Mouse (Mus musculus) small intestine, adult 2 months (tissue): ENCODE measurements at regions not wholly inside any gene's neighbourhood (a gene's known extent, or its start where the extent isn't known, plus 50 kb on each side); places are given as distances from the start of the nearest gene placed in this dataset.

ENCODE experiments used
- H3K27ac ChIP-seq: fragments of 200-500 bp; 2 replicates; pipeline ENCODE4 v1.5.1; 2012; ENCODE audit warnings: low read depth, low read length, control low read depth, inconsistent platforms; ENCODE audit not compliant: insufficient read depth
- H3K27me3 ChIP-seq: fragments of 200-500 bp; 2 replicates; pipeline ENCODE4 v1.6.1; 2012; ENCODE audit warnings: mild to moderate bottlenecking, moderate library complexity, low read length, inconsistent platforms; ENCODE audit not compliant: control insufficient read depth, insufficient read depth
- H3K36me3 ChIP-seq: fragments of 200-500 bp; 2 replicates; pipeline ENCODE4 v1.6.1; 2012; ENCODE audit warnings: mild to moderate bottlenecking, low read length, control low read depth, inconsistent platforms; ENCODE audit not compliant: control insufficient read depth, insufficient read depth
- H3K4me1 ChIP-seq: fragments of 200-500 bp; 2 replicates; pipeline ENCODE4 v1.6.1; 2012; ENCODE audit warnings: low read length, inconsistent platforms, mixed read lengths; ENCODE audit not compliant: control insufficient read depth, insufficient read depth, insufficient read length
- H3K4me3 ChIP-seq: fragments of 200-500 bp; 2 replicates; pipeline ENCODE4 v1.5.1; 2012; ENCODE audit warnings: low read depth, mild to moderate bottlenecking, control low read depth, inconsistent platforms, low read length, moderate library complexity
- CTCF ChIP-seq: fragments of 200-500 bp; IDR thresholded peaks from 2 replicates; pipeline ENCODE4 v1.5.1; 2012; ENCODE audit warnings: low read depth, mild to moderate bottlenecking, control low read depth, inconsistent platforms, low read length, moderate library complexity, mixed read lengths; ENCODE audit not compliant: insufficient replicate concordance, insufficient read length; ENCODE audit errors: extremely low read depth
- POLR2A ChIP-seq: fragments of 200-500 bp; IDR thresholded peaks from 2 replicates; pipeline ENCODE4 v1.6.1; 2012; ENCODE audit warnings: low read depth, mild to moderate bottlenecking, control low read depth, inconsistent platforms, low read length, moderate library complexity
- WGBS: fragments of 180-500 bp; shearing (Covaris S2); methylation state at CpG from one replicate; pipeline ENCODE4 v1.1.7; 2018; 5-methylcytosine and 5-hydroxymethylcytosine counted together

DNA sequence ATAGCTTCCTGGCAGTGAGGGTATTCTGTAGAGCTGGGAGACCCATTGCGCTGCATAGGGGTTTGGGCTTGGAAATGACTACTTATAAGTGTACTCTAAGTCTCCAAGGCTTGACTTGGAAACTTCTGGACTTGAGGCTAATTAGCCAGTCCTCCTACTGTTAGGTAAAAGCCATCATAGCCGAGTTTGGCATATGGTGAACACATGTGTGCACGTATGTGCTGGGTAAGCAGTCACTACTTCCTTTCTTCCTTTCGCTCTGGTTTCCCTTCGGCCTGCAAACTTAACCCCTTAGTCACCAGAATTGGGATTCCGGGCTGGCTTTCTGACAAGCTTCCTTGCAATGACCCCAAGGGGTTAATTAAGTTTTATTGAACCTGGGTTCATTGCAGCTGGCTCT is 98.9 kb downstream of the Cbln1 start:
- Histone ChIP-seq H3K27ac (no peak overlapping the region), H3K4me1 (no peaks in the 10 kb centered on the region), H3K27me3 (no peaks in the 10 kb centered on the region), H3K4me3 (no peak overlapping the region), H3K36me3 (no peaks in the 10 kb centered on the region)
- no peak for TF ChIP-seq POLR2A
- no peak for TF ChIP-seq CTCF
- 20% methylated on average over 6 of the region's 6 CpGs for WGBS

DNA sequence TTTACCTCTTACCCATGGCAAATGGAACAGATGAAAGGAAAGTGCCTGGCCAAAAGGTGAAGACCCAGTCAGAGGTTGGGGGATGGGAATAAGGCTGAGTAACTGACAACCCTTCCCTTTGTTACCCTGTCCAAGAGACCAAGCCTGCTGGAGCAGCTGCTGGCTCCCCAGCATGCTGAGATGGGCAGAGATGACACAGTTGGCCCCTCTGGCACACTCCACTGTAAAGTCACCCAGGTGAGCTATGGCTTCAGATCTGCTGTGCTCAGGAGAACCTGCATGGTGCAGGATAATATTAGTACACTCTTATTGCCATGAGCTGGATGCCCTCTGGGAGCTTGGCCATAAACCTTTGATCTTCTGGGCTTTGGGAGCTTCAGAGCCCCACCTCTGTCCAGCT is 100.3 kb downstream of the Cbln1 start:
- no peaks in the 10 kb centered on the region for H3K36me3 ChIP-seq
- H3K27me3 ChIP-seq: no peaks in the 10 kb centered on the region
- H3K27ac ChIP-seq: no peak overlapping the region
- no peak overlapping the region for H3K4me3 ChIP-seq
- TF ChIP-seq POLR2A: no peak
- no peak for TF ChIP-seq CTCF
- no peaks in the 10 kb centered on the region for H3K4me1 ChIP-seq

DNA sequence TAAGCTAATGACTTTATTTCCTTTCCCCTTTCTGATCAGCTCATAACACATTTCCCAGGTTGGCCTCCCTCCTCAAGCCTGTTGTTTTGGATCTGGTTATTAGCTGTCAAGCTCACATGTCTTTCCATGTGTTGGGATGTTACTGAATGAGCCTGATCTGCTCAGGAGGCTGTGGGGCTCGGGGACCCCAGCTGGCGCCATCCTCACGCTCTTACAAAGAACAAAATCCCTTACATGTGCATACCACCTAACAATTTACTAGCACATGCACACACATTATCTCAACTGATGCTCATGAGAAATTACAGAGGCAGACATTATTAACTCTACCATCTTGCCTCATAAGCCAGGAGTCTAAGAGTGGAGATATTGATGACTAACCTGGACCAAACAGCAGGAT is 102.2 kb downstream of the Cbln1 start:
- no peaks in the 10 kb centered on the region for H3K27me3 ChIP-seq
- WGBS: 77% methylated on average over 3 of the region's 3 CpGs
- TF ChIP-seq POLR2A: no peak
- TF ChIP-seq CTCF: no peak
- H3K4me3 ChIP-seq: no peak overlapping the region
- no peaks in the 10 kb centered on the region for H3K36me3 ChIP-seq
- H3K4me1 ChIP-seq: no peaks in the 10 kb centered on the region
- no peak overlapping the region for H3K27ac ChIP-seq

DNA sequence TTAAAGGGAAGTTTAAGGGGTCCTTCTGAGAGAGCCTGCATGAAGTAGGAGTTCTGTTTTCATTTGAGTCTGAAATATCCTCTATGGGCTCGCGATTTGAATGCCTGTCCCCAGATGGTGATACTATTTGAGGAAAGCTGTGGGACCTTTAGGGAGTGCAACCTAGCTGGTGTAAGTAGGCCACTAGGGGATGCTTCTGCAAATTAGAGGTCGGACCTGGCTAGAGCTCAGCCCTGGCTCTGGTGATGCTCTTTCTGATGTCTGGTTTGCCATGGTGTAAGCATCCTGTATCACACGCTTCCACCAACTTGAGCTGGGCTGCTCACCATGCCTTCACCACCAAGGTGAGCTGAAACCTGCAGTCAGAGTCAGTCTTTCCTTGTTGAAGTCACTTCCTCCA is 121.9 kb downstream of the Cbln1 start:
- H3K4me1 ChIP-seq: no peaks in the 10 kb centered on the region
- no peak for TF ChIP-seq POLR2A
- 78% methylated on average over 4 of the region's 4 CpGs for WGBS
- H3K36me3 ChIP-seq: no peaks in the 10 kb centered on the region
- no peak overlapping the region for H3K4me3 ChIP-seq
- no peak overlapping the region for H3K27ac ChIP-seq
- H3K27me3 ChIP-seq: no peaks in the 10 kb centered on the region

DNA sequence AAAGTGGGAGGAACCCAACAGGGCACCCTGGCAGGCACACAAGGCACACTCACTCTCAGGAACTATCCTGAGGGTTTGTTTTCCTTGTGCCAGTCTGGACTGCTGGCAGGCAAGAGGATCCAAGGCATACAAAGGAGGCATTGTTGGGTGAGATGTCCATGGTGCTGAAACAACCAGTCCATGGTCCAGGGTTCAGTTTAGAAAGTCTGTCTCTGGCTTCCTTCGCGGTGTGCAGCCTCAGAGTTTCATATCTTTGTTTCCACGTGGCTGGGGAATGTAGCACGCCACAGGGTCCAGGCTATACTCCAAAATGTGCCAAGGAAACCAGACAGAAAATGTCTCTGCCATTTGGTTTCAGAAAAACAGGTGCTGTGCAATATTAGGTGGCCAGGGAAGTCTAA is 122.6 kb downstream of the Cbln1 start:
- H3K27me3 ChIP-seq: no peaks in the 10 kb centered on the region
- no peaks in the 10 kb centered on the region for H3K4me1 ChIP-seq
- H3K27ac ChIP-seq: no peak overlapping the region
- H3K4me3 ChIP-seq: no peak overlapping the region
- no peaks in the 10 kb centered on the region for H3K36me3 ChIP-seq
- no peak for TF ChIP-seq CTCF
- 17% methylated on average over 4 of the region's 4 CpGs for WGBS

DNA sequence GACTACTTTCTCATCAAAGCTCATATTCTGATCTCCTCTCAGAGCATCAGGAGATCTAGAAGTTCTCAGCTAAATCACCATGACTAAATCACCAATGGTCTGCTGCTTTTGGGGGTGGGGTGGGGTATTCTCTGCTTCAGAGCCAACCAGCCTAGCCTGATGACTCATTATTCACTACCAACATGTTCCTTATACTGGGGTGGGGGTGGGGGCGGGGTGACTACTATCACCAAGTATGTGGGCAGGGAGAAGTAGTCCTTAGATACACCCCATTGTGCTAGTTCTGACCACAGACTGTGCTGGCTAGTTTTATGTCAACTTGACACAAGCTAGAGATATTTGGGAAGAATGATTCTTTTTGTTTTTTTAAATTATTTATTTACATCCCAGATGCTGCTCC is 143.0 kb downstream of the Cbln1 start:
- no peaks in the 10 kb centered on the region for H3K4me1 ChIP-seq
- TF ChIP-seq CTCF: no peak
- TF ChIP-seq POLR2A: no peak

DNA sequence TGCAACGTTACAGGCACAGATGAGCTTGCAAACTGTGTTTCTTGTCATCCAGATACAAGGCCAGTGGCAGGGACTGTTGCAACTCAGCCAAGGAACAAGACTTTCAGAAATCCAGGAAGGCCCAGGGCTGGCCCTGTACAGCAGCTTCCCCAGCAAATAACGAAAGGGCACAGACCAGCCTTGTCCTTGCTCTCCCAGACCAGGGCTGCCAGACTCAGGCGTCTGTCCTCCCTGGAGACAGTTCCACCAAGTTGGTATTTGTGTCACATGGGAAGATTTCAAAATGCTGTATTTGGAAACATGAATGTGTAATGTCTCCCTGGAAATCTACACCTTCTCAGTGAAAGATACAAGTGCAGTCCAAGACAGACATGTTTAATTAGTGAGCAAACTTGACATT is 157.8 kb downstream of the Cbln1 start:
- Histone ChIP-seq H3K4me3 (no peak overlapping the region), H3K4me1 (no peaks in the 10 kb centered on the region), H3K27me3 (no peaks in the 10 kb centered on the region), H3K36me3 (no peaks in the 10 kb centered on the region), H3K27ac (no peak overlapping the region)
- WGBS: 46% methylated on average over 3 of the region's 3 CpGs
- no peak for TF ChIP-seq POLR2A
- TF ChIP-seq CTCF: no peak

More for the DNA sequence above, 143.0 kb downstream of the Cbln1 start:
- no peaks in the 10 kb centered on the region for H3K27me3 ChIP-seq
- H3K36me3 ChIP-seq: no peaks in the 10 kb centered on the region
- no peak overlapping the region for H3K27ac ChIP-seq
- no peak overlapping the region for H3K4me3 ChIP-seq
- WGBS: 85% methylated on average over 1 of the region's 1 CpGs

DNA sequence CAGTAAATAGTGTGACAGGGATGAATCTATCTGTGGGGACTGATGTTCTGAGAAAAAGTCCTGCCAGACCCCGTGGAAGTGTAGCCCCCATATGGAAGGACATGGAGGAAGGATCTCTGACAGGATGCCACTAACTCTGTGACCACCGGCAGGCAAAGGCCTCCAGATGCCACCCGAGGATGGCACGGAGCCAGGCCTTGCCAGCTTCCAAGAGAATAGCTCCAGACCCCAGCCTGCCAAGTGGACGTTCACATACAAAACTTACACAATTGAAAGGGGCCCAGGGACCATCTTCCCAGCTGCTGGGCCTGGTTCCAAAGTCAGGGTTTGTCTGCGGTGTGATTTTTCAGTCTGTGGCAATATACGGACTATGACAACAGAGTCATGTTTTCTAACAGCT is 161.1 kb downstream of the Cbln1 start:
- H3K4me3 ChIP-seq: no peak overlapping the region
- TF ChIP-seq POLR2A (no peak), CTCF (no peak)
- H3K27me3 ChIP-seq: no peaks in the 10 kb centered on the region
- 77% methylated on average over 7 of the region's 7 CpGs for WGBS
- H3K27ac ChIP-seq: no peak overlapping the region
- no peaks in the 10 kb centered on the region for H3K4me1 ChIP-seq
- no peaks in the 10 kb centered on the region for H3K36me3 ChIP-seq
